Mouse (Mus musculus) frontal cortex, adult 2 months (tissue): Measurements from ENCODE around the gene P2ry6. TPM values are rescaled to one million over a fixed set of nuclear protein-coding genes. Genes with fewer than 3 reads are reported as not detected.

Experiments
- polyA plus RNA-seq: library from polyadenylated mRNA; depleted of rRNA; stranded (reverse); fragments of >200 nt; gene quantifications from 2 replicates; pipeline ENCODE4 v1.2.3, GENCODE M21; 2012; rRNA removed

P2ry6 gene
- polyA plus RNA-seq, 1 experiment, result 4.1 TPM

Other genes starting within 250 kb of the P2ry6 start
- gene Relt, start 111.2 kb downstream of the P2ry6 start, polyA plus RNA-seq, result 12.2 and 12.4 TPM in 2 replicates
- 74.9 and 86.0 TPM in 2 replicates for gene Arhgef17, start 42.5 kb downstream of the P2ry6 start, polyA plus RNA-seq
- gene P2ry2, start 38.2 kb upstream of the P2ry6 start, polyA plus RNA-seq, result 0.57 and 0.58 TPM in 2 replicates
- 27.0 and 29.7 TPM in 2 replicates for gene Fchsd2, start 118.2 kb upstream of the P2ry6 start, polyA plus RNA-seq